Mouse (Mus musculus) induced T-regulatory cell, adult 2 months (primary cell): ENCODE data around the gene Rnf222.

Source experiments
- DNase-seq: peaks from one replicate; pipeline ENCODE4 v3.0.0-alpha.2; 2012; ENCODE audit warnings: low read depth

The Rnf222 gene

GRCm38 (mm10) chr11:68890625-68891024 lies 2.3 kb downstream of the Rnf222 start:
- DNase-seq, result no peak

DNA sequence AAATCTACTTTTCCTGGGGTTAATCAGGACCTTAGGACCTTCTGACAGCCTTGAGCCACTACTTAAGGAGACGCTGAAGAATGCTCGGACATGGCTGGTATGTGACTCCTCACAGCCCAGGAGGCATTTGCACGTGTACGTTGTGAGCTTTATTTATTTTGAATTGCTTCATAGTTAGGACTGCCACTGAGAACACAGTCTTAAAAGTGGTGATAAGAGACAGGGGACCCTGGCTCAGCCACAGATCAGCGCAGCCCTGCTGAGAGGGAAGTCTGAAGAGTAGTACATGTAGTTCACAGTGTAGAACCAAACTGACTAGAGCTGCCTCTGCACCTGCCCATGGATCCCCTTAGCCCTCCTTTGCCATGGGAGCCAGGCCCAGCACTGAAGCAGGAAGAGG lies 3.5 kb downstream of the Rnf222 start:
- no peak for DNase-seq

DNA sequence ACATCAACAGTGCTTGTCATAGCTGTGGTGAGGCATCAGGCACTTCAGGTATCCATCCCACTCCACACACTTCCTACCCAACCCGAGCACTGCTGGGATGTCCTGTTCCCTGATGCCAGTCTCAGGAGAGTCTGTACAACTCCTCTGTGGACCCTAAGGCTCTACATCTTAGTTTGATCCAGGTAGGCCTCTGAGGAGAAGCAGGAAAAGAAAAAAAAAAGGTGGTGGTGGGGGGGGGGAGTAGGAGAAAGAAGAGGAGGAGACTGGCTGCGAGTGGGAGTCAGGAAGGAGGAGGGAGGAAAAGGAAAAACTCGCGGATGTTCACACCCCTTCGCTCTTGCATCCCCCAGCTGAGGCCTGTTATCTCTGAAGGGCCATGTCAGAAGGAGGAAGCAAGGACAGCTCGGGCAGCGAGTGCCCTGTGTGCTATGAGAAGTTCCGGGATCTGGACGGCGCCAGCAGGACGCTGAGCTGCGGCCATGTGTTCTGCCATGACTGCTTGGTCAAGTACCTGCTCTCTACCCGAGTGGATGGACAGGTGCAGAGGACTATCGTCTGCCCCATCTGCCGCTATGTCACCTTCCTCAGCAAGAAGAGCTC lies 4.0 kb downstream of the Rnf222 start:
- DNase-seq, result no peak

DNA sequence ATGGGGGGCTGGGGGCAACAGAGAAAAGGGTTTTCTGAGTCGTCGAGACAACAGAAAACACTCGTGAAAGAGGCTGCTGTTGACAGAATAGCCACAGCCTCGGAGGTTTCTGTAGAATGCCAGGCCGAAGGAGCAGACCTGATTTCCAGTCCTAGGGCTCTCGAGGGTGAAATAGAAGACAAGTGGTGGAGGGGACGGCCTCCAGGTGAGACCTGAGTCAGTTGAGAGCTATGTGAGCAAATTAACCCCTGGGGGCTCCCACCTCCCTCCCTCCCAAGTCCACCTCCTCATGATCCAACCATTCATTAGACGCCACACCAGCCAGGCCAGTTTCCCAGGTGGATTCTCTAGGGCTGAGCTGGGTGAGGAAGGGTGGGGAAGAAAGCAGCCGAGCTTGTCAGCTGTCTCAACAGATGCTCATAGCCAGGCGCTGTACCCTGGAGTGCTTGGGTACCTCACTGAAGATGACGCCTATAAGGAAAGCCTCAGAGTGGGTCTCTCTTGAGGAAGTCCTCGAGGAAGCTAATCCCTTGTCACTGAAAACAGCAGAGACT lies 5.6 kb downstream of the Rnf222 start:
- no peak for DNase-seq

DNA sequence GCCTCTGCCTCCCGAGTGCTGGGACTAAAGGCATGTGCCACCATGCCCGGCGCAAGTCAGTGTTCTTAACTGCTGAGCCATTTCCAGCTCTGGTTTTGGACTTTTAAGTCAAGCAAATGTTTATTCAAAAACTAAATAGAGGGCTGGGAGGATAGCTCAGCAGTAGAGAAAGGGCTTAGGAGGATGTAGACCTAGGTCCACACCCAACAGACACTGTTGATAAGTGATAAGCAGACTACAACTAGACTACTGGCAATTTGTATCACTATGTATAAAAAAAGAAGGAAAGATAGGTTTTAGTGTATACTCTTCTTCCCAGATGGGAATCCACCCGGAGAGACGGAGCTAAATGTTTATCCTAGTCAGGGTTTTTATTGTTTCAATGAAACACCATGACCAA lies 7.9 kb downstream of the Rnf222 start:
- no peak for DNase-seq

DNA sequence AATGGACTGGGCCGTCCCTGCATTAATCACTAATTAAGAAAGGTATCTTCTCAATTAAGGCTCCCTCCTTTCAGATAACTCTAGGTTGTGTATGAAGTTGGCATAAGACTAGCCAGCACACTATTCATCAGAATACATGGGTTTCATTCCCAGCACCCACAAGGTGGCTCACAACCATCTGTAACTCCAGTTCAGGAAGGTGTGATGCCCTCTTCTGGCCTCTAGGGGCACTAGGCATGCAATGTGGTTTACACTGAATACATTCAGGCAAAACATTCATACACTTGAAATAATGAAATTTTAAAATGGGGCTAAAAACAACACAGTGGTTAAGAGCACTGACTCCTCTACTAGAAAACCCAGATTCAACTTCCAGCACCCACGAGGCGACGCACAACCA lies 8.8 kb downstream of the Rnf222 start:
- DNase-seq, result peak; percentile 76

GRCm38 (mm10) chr11:68897838-68898237 lies 9.5 kb downstream of the Rnf222 start:
- DNase-seq, result no peak

- no peak for DNase-seq
These were observed 10.4 kb downstream of the Rnf222 start for GRCm38 (mm10) chr11:68898790-68899189.

DNA sequence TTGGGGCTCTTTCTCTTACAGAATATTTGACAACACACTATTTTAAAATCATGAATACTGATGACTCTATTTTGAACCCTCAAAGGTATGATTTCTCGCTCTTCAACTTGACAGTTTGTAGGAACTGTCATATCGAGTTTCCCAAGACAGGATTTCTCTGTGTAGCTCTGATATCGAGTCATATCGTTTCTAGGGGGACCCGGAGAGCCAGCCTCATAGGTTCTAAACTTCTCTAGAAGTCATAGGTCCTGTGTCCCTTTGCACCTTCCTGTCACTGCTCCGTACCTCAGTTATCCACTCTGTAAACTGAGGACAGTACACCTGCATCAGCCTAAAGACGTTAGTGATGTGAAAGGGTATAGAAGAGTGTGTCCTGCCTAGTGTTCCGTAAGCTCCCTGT lies 11.5 kb downstream of the Rnf222 start:
- no peak for DNase-seq

DNA sequence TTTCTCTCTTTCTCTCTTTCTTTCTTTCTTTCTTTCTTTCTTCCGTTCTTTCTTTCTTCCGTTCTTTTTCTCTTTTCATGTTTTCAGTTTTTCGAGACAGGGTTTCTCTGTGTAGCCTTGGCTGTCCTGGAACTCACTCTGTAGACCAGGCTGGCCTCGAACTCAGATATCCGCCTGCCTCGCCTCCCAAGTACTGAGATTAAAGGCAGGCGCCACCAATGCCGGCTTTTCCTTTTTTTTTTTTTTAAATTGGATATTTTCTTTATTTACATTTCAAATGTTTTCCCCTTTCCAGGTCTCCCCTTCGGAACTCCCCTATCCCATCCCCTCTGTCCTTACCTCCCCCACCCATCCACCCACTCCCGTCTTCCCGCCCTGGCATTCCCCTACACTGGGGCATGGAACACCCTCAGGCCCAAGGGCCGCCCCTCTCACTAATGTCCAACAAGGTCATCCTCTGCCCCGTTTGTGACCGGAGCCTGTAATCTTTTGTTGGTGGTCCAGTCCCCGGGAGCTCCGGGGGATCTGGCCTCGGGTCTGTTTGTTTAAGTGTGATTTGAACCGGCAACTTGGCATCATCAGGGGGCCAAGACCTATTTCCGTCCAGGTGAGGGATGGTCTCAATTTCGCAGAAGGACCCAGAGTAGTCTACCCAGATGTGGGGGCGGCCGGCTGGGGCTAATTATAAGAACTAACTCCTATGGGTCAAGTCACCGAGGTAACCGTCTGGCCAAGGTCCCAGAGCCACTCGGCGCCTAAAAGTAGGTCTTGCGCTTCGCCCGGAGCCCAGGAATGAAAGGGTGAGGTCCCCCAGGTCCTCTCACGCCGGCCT lies 12.4 kb downstream of the Rnf222 start:
- DNase-seq, result no peak

GRCm38 (mm10) chr11:68901351-68902046 lies 13.1 kb downstream of the Rnf222 start, which contains the start of gene Rpl26:
TSS of gene Rpl26 (plus strand) at chr11:68901583.
- DNase-seq, result peak; percentile 100

GRCm38 (mm10) chr11:68902047-68902364 lies 13.7 kb downstream of the Rnf222 start:
- DNase-seq, result no peak

DNA sequence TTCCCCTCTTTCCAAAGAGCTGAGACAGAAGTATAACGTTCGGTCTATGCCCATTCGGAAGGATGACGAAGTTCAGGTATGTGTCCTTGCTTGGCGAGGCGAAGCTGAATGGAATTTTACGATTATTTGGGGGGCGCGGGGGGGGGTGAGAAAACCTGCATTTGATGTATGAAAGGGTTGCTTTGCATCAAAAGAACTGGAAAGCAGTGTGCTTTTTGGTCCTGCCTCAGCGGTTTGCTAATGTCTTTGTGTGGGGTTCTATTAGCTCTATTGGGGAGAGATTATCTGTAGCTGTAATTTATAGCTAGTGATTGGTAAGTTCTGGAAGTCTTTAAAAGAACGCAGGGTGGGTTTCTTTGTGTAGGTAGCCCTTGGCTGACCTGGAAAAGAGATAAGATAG lies 14.0 kb downstream of the Rnf222 start:
- DNase-seq, result no peak

GRCm38 (mm10) chr11:68902823-68903222 lies 14.5 kb downstream of the Rnf222 start:
- DNase-seq, result no peak

DNA sequence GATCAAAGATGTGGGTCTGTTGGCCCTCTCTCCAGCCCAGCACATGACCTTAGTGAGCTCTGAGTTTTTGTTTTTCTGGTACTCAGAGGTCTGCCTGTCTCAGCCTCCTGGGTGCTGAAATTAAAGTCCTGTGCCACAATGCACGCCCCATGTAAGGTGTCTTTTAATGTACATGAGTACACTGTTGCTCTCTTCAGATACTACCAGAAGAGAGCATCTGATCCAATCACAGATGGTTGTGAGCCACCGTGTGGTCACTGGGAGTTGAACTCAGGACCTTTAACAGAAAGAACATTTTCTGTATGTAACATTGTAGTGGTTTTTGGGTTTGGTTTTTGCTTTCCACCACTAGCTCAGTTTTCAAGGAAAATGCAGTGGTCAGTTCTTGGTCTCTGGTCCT lies 15.4 kb downstream of the Rnf222 start:
- DNase-seq, result no peak

DNA sequence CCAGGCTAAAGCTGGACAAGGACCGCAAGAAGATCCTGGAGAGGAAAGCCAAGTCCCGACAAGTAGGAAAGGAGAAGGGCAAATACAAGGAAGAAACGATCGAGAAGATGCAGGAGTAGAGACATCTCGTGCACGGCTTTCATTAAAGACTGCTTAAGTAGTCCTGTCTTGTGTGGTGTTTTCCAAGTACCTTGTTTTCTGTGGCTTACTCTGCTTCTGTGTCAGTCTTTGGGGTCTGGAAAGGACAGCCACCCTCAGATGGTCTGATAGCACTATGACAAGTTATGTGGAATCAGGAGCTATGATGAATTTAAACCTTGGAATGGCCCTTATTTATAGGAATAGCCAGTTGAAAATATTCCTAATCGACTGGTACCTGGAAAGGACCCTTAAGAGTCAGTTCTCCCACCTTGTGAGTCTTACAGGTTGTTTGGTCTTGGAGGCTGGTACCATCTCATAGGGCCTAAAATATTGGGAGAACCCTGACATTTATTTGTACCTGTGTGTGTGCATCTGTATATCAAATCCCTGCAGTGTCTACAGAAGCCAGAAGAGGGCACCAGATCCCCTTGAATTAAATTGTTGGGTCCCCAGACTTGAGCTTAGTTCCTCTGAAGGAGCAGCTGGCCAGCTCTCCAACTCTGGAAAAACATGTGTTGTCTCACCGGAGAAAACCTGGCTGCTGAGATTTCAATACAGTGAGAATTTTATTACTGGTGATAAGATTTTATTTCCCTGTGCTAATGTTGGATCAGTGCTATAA lies 16.2 kb downstream of the Rnf222 start:
- DNase-seq, result peak; percentile 88

- no peak for DNase-seq
These were observed 16.8 kb downstream of the Rnf222 start for GRCm38 (mm10) chr11:68905138-68905531.

DNA sequence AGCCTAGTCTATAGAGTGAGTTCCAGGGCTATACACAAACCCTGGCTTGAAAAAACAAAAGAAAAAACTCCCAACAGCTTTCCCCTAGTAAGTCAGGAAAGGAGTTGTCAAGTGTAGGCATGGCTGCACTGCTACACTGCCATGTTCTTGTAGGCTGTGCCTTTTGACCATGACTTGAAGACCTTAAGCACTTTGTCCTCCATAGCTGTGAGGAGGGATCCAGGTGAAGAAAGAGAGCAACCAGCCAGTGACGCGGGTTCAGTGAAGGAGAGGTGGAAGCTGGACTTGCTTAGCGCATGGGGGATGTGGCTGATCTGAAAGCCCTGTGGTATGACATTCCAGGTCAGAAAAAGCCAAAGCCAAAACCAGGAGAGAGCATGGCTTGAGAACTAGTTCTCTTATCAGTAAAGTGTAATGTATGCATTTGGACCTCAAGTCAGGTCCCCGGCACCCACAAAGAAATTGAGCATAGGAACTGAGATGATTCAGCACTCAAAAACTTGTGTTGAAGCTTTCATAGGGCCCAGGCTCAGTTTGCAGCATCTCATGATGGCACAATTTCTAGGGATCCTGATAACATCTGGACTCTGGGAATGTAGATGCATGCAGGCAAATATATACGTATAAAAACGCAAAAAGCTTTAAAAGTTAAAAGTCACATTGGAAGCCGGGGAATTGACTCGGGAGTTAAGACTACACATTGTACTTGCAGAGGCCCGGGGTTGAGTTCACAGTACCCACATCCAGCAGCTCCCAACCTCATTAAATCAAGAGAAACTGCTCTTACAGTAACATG lies 17.5 kb downstream of the Rnf222 start:
- no peak for DNase-seq

GRCm38 (mm10) chr11:68906461-68906790 lies 18.1 kb downstream of the Rnf222 start:
- DNase-seq, result no peak

GRCm38 (mm10) chr11:68907251-68907650 lies 18.9 kb downstream of the Rnf222 start:
- no peak for DNase-seq

GRCm38 (mm10) chr11:68908846-68909503 lies 20.6 kb downstream of the Rnf222 start:
- DNase-seq, result no peak
